Mouse (Mus musculus): ENCODE data around the gene Rdh16. TPM values are rescaled to one million over a fixed set of nuclear protein-coding genes. Genes with fewer than 3 reads are reported as not detected.
A peak's percentile ranks its signal among the peaks of the same experiment; 100 is the strongest.
"Not testable (repeated sequence)": the region's sequence is repeated elsewhere in the genome, so short reads cannot be mapped to it uniquely, and the experiment has no call there.

The Rdh16 gene
- total RNA-seq (2021) = under 1 TPM in 1 of 2 experiments, not detected in 1; 0.11 TPM
- long read RNA-seq = 0 reads

DNA sequence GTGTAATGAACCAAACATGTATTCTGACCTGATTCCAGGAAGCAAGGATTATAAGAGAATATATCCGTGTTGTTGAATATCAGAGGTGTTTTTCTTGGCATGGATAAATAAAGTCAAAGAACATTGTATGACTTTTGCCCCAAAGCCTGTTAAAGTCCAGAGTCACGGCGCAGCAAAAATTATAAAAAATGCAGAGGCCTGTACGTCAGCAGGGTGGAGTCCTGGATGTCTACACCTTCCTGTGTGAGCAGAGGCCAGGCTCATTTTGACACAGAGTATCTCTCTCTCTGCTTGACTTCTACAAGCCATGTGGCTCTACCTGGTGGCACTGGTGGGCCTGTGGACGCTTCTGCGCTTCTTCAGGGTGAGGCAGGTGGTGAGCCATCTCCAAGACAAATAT is at the start of gene Rdh16:
Gene Rdh16, plus strand, starts transcription at position 262 of the 400 bp plus-strand sequence.
- DNase-seq (ENCODE audit: low spot score in 2 of 2) = no peak

DNA sequence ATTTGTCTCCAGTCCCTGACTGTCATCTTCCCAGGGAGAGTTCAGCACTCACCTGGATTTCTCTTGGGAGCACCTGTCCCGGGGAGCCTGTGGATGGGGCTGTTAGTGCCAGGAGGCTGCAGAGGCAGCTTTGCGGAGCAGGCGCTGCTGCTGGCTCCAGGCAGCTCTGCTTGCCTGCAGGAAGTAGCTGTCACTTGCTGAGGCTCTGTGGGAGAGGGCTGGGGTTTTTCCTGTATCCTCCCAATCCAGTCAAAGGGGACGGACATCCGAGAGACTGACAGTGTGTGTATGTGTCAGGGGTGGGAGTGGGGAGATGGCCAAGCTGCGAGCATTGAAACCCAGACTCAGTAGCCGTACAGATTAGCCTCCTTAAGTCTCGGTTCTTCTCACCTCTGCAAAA is 49.4 kb upstream of the Rdh16 start, which contains the start of gene Gpr182:
Gene Gpr182, minus strand, starts transcription at position 185 of the 400 bp plus-strand sequence.
- DNase-seq (ENCODE audit: low spot score in 2 of 2) = no peak

DNA sequence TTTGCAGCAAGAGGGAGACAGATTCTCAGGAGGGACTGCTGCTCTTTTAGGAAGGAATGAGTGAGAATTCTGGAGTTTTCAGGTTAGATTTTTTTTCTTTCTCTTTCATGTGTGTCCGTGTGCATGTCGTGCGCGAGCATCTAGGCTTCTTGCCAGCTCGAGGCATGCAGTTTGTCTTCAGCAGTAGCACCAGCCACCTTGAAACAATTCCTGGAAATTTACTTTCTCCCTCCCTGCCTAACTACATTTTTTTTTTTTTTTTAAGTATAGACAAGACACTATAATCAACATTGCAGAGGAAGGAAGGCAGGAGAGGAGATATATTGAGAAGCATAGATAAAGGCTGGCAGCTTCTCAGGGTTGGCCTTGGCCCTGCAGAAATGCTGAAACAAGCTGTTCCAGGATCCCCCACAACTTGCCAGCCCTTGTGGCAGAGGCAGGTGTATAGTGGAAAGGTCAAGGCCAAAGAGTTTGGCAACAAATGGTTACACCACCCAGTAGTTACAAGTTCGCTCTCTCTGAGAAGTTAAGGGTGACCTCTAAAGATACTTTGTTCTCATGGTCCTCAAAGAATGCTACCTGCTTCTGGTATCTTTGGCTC is 46.3 kb upstream of the Rdh16 start:
- no peak for DNase-seq (ENCODE audit: low spot score in 2 of 2)

DNA sequence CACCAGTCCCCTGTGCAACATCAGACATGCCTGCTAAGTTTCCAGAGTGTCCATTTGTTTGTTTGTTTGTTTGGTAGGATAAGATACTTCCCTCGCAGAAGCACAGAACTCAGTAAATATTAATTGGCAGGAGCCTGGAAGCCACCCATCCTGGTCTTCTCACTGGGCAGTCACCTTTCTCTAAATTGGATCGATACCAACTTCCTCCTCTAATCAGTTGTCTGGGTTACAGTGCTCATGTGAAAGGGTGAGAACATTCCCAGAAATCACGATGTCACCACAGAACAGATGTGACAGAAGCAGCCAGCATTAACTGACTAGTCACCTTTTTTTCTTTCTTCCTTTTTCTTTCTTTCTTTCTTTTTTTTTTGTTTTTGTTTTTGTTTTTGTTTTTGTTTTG is 45.7 kb upstream of the Rdh16 start:
- DNase-seq (ENCODE audit: low spot score in 2 of 2) = no peak

DNA sequence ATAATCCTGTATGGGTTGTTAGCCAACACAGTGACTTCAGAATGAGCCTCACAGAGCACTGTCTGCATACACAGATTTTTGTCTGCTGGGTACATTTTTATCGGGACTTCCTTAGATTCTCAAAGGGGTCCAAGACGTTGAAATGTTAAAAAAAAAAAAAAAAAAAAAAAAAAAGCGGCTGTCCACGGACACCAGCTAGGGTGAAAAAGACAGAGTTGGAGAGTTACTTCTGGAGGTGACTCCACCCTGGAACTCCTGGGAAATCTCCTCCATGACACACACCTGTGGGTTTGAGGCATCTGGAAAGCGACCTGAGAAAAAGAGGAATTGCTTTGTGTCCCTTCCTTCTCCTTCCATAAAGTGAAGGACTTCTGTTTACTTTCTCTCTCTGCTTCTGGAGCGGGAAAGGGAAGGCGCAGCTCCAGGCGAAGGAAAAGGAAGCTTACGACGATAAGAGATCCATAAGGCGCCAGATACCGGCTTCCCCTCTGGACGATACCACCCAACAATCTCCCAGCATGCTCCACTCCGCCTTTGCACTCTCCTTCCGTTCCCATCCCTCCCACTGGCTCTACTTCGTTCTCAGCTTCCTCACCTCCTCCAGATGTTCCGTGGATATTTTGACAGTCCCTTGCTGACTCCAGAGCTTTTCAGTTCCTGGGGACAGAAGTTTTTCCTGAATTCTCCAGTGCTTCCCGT is 45.0 kb upstream of the Rdh16 start:
- peak in 1 of 2 experiments; percentile 7 for DNase-seq (ENCODE audit: low spot score in 2 of 2)

DNA sequence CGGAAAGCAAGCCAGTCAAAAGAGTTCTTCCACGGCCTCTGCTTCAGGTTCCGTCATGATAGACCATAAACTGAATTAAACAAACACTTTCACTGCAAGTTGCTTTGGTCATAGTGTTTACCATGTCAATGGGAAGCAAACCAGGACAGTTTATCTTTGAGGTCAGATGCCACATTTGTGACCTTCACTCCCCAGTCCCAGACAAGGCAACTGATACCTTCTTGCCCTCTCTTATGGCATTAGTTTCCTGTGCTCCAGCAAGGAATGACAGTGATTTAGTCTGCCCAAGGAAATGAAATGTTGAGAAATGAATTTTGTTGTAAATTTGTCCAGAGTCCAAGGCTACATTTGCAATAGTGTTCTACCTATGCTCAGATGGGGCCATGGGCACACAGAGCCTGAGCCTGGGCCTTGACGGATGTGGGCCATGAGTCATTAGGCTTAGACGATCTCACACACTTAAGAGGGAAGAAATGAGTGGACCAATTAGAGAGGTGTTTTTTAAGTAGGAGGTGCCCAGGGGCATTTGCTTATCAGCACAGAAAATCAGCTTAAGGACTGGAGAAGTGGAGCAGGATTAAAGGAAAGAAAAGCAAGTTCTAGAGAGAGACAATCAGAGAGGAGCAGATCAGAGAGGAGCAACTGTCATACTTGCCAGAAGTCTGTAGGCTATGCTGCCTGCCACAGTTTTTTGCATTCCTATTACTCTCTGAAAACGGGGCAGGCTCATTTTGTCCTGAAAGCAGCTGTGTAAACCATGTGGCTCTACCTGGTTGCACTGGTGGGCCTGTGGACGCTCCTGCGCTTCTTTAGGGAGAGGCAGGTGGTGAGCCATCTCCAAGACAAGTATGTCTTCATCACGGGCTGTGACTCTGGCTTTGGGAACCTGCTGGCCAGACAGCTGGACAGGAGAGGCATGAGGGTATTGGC is 41.5 kb upstream of the Rdh16 start, which contains the start of the genes Rdh1 and Rdh16f1:
Gene Rdh1, plus strand, starts transcription at position 541 of the 930 bp plus-strand sequence.
Gene Rdh16f1, plus strand, starts transcription at position 607 of the 930 bp plus-strand sequence.
- DNase-seq (ENCODE audit: low spot score in 2 of 2) = no peak

DNA sequence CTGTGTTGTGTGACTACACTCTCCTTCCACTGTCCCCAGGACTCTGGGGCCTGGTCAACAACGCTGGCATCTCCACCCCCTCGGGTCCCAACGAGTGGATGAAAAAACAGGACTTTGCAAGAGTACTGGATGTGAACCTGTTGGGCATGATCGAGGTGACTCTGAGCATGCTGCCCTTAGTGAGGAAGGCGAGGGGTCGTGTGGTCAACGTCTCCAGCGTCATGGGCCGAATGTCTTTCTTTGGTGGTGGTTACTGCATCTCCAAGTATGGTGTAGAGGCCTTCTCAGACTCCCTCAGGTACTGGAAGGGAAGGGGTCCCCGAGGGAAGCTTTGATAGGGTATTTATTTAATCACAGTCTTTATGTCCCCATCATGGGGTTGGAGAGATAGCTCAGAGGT is 38.0 kb upstream of the Rdh16 start:
- DNase-seq (ENCODE audit: low spot score in 2 of 2) = not testable (repeated sequence)

DNA sequence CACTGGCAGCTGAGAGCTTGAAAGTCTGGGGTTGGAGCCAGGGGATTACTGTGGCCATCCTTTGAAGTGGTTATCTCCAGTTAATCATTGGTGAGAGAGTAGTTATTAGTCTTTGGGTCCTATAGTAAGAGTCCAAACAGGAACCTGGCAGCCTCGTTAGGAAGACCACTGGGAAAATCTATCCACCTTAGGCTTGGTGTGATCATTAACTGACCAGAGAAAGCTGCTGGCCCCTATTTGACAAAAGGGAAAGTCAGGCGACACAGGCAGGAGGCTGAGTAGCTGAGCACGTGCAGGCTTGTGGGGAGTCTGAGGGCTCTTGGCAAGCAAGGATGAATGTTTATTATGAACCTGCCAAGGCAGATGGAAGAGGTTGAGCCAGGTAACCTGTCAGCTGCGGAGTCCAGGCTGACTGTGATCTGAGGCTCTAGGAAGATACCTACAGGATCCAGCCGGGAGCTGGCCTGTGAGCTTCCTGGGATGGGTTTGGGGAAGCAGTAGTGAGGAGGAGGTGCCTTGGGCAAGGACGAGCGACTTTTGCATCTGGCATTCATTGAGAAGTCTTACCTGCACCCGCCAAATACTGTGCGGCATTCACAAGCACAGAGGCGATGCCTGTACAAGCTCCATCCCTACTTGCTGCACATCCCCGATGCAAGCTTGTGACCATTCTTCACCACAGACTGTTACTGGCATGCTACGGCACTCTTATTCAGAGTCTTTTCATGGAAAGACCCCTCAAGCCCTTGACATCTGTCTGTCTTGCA is 36.9 kb upstream of the Rdh16 start:
- no peak for DNase-seq (ENCODE audit: low spot score in 2 of 2)

DNA sequence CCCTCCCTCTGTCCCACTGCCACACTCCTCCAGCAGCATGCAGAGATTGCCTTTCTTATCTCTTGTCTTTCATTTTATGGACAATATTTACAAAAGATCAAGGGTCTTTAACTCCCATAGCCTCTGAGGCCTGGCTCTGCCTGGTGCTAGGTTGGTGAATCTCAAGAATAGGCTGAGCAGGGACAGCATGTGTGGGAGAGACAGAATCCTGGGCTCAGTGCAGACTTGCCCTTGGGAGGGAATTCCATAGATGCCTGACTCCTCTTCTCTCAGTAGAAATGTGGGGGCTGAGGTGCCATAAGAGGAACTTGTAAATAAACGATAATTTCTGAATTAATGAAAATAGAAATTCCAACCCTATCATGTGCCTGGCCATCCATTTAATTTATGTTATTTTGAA is 34.4 kb upstream of the Rdh16 start:
- no peak for DNase-seq (ENCODE audit: low spot score in 2 of 2)

DNA sequence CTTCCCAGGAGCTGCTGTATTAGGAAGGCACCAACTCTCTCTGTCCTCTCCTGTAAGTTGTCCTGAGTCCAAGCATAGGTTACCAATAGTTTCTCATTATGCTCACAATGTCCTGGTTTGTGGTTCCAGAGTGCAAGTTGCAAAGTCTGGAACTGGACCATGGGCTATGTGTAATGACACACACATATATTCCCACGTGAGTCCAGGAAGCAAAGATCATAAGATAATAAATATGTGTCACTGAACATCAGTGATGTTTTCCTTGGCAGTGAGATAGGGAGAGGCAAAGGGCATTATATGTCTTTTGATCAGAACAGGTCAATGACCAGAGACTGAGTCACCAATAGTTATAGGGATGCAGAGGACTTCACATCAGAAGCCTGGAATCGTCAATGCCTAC is 24.9 kb upstream of the Rdh16 start, which contains the start of gene Rdh9:
Gene Rdh9, plus strand, starts transcription at position 376 of the 400 bp plus-strand sequence.
- DNase-seq (ENCODE audit: low spot score in 2 of 2) = no peak

DNA sequence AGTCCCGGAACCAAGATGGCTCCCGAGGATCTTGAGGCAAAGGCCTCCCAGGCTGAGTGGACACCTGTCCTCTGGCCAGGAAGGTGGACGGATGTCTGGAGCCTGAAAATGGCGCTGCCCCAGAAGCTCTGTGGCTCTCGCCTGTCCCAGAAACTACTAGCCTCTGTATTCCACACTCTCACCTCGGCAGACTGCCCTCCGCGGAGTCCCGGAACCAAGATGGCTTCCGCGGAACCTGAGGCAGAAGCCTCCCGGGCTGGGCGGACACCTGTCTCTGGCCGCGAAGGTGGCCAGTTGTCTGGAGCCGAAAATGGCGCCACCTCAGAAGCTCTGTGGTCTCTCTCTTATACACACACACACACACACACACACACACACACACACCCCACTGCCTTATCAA is 18.6 kb upstream of the Rdh16 start:
- not testable (repeated sequence) for DNase-seq (ENCODE audit: low spot score in 2 of 2)

DNA sequence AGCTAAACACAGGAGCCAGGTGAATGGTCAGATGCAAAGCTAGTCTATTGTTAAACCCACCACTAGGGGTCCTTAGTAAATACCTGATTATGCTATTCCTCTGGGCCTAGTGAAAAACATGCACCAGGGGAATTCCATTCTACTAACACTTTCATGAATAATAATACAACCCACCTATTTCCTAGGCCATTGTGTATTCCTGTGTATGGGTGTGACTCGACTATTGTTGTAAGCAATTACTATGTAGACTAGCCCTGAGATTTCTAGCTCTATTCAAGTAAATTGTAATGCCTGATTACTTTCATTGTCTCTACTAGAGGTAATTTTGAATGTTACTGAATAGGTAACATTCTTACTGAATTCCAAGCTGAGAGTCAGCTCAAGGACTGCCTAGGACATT is 15.5 kb upstream of the Rdh16 start:
- not testable (repeated sequence) for DNase-seq (ENCODE audit: low spot score in 2 of 2)

DNA sequence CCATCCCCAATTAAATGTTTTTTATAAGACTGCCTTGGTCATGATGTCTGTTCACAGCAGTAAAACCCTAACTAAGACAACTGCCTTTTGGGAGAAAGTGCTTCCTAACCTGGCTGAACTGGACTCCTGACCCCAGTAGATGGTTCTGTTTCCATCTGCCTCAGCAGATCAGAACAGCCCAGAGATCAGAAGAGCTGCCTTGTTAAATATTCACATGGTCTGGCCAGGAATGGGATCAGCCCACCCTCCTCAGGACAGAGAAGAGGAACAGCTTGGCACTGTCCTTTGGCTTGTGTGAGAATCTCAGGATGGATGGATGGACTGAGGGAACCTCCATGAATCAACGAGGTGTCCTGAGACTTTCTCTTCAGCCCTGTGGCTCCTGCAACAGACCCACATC is 1.7 kb upstream of the Rdh16 start:
- no peak for DNase-seq (ENCODE audit: low spot score in 2 of 2)

DNA sequence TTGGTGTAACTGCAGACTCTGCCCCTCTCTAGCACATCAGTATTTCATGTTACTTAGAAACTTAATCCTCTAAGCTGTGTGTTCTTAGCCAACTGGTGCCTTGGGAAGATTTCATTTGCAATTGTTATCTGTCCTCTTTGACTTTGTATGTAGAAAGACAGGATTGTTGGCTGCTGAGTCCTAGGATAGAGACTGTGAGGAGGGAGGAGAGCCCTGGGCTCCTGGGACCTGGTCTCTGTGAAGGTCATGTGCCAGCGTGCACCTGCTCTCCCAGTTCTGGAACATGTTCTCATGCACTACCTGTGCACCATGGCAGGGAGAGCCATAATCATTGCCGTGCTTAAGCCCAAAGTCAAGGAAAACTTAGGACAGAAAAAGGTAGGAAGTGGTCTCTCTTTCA is 660 bp downstream of the Rdh16 start:
- DNase-seq (ENCODE audit: low spot score in 2 of 2) = no peak

DNA sequence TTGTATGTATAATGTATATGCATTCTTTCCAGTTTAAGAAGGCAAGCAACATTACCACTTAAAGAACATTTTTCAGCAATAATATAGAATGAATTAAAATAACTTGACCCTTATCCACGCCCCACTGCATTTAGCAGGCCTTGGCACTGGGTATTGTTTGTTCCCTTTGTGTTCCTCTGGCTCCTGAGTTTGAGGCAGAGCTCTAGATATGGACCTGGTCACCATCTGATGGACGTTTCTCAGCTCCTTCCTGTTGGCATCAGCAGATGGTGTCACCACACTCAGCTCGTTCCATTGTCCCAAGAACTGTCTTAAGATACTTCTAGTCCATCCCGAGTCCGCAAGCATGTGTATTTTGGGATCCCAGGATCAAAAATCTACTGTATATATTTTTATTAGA is 1.3 kb downstream of the Rdh16 start:
- no peak for DNase-seq (ENCODE audit: low spot score in 2 of 2)

DNA sequence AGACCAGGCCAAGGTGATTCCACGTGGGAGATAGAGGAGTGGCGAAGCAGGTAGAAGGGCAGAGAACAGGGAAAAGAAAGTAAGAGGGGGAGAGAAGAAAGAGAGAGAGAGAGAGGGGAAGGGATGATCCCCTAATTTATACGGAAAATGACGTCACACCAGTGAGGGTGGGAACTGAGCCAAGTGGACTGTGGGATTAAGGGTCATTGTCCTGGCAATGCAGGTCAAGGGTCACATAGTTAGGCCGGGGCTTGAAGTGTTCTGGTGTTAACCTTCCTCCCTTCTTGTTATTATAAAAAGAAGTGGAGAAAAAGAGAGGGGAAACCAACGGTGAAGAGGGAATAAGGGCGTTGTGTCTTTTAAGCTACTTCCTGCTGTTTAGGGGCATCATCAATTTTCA is 3.5 kb downstream of the Rdh16 start:
- no peak for DNase-seq (ENCODE audit: low spot score in 2 of 2)

DNA sequence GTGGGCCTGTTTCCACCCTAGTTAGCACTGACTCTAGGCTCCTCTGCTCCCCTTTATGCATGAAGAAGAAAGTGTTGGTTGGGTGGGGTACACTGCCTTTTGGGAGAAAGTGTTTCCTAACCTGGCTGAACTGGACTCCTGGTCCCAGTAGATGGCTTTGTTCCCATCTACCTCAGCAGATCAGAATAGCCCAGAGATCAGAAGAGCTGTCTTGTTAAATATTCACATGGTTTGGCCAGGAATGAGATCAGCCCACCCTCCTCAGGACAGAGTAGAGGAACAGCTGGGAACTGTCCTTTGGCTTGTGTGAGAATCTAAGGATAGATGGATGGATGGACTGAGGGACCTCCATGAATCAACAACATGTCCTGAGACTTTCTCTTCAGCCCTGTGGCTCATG is 14.9 kb downstream of the Rdh16 start:
- no peak for DNase-seq (ENCODE audit: low spot score in 2 of 2)

DNA sequence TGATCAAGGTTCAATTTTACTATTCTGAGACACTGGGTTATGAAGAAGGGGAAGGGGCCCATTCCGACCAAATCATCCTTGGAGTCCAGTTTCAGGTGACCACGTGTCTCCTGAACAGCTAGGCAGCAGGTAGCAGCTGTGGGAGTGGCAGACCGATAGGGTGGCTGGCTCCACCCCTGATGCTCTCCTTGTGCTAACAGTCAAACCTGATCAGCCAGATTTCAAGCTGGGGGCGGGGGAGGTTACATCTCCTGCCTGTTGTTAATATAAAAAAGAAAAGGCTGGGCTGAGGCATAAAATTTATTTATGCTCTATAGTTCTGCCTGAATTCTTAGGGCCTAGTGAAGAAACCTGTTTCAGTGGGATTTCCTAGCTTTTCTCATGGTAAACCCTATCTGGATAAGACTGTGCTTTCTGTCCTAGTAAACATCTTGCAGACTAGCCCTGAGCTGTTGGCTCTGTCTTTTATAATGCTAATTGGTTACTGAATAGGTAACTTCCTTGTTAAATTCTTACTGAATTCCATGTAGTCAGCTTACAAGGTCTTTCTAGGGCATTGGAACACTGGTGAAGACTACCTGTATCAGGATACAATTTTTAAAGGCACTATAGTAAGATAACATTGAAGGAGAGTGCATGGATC is 16.4 kb downstream of the Rdh16 start:
- DNase-seq (ENCODE audit: low spot score in 2 of 2) = not testable (repeated sequence)

DNA sequence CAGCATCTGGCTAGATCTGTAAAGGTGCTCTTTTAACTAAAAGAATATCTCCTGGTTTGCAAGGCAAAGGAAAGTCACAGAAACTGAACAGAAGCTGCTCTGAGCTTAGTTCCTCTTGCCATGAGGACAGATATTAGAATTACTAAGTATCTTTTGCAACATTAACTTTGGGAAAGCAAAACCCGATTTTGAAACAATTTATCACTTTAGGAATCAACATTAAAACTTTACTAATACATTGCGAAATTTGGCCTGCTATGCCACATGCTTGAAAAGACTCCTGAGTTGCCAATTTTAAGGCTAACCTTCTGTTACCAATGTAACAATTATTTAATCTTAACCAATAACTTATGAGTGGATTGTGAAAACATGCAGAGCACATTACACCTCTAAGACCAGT is 20.9 kb downstream of the Rdh16 start:
- DNase-seq (ENCODE audit: low spot score in 2 of 2) = not testable (repeated sequence)

DNA sequence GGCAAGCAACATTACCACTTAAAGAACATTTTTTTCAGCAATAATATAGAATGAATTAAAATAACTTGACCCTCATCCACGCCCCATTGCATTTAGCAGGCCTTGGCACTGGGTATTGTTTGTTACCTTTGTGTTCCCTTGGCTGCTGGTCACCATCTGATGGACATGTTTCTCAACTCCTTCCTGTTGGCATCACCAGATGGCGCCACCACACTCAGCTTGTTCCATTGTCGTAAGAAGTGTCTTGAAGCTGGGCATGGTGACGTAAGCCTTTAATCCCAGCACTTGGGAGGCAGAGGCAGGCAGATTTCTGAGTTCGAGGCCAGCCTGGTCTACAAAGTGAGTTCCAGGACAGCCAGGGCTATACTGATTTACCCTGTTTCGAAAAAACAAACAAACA is 24.4 kb downstream of the Rdh16 start:
- DNase-seq (ENCODE audit: low spot score in 2 of 2) = no peak

All from layer of hippocampus, postnatal 10 days (tissue).